Mouse (Mus musculus) G1E (cell line): ENCODE measurements around the gene Rfx3.

Source experiments
- CTCF ChIP-seq: IDR thresholded peaks from 2 replicates; pipeline ENCODE4 v1.5.1; 2012; ENCODE audit warnings: low read depth, low read length, inconsistent platforms, mixed read lengths
- TAL1 ChIP-seq: conservative IDR thresholded peaks from 2 replicates; pipeline ENCODE4 v1.6.1; 2012; ENCODE audit warnings: low read depth, low read length, inconsistent platforms, mixed read lengths

GRCm38 (mm10) chr19:28010471-28011395, at the start of gene Rfx3:
- TF ChIP-seq CTCF (no peak), TAL1 (no peak)
